Comparison of ENCODE assay signal across 31 mouse cellular contexts in the genomic region with DNA sequence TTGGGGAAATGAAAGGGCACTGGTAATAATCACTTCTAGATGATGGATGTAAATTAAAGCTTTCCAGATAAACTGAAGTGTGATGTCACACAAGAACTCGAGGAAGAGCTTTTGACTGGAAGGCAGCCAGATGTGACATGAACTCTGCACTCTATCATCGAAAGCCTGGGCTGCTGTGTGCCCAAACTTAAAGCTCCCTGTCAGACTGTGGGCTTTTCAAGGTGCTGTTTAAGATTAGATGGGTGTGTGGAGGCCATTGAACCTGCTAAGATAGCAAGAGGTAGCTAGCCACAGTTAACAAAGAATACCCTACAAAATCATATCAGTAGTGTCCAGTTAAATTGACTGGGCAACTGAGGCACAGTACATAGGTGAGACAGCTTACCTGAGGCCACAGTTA.
DNase-seq lines count a peak whose midpoint lies in the region; ATAC-seq and TF ChIP-seq lines count a peak whose summit lies in the region.
"Had no signal": no experiment of that assay in that cellular context is flagged by ENCODE, and none has a peak within 500 bp of the region (broad histone marks: within the 10 kb centered on the region; RNA-seq: fewer than 3 reads in every experiment).

No protein-coding gene starts in this region.

- no peaks in the 10 kb centered on the region for H3K36me3 ChIP-seq in liver, embryonic 12.5 days
- no peaks in the 10 kb centered on the region for H3K36me3 ChIP-seq in liver, postnatal 0 days (replicated peaks; ENCODE audit: insufficient read depth, low read length)
- no peaks in the 10 kb centered on the region for H3K36me3 ChIP-seq in midbrain, embryonic 10.5 days
- H3K36me3 ChIP-seq: embryonic facial prominence, embryonic 12.5 days; heart, embryonic 13.5 days; hindbrain, embryonic 10.5 days; hindbrain, embryonic 15.5 days; kidney, embryonic 15.5 days; limb, embryonic 10.5 days; limb, embryonic 15.5 days; midbrain, embryonic 15.5 days had no signal

- TF ChIP-seq EP300 in liver, postnatal 0 days (IDR thresholded peaks at IDR 0.05; ENCODE audit: low read depth), result peak; percentile 61

- no peak overlapping the region for H3K4me3 ChIP-seq in liver, embryonic 12.5 days
- H3K4me3 ChIP-seq in liver, postnatal 0 days (ENCODE audit: low read depth, low read length), result no peak overlapping the region
- no peak overlapping the region for H3K4me3 ChIP-seq in midbrain, embryonic 10.5 days
- H3K4me3 ChIP-seq: embryonic facial prominence, embryonic 12.5 days; gastrocnemius, adult 2 months; heart, embryonic 13.5 days; hindbrain, embryonic 10.5 days; hindbrain, embryonic 15.5 days; kidney, embryonic 15.5 days; limb, embryonic 10.5 days; limb, embryonic 15.5 days; midbrain, embryonic 15.5 days had no signal

- no peak for TF ChIP-seq CTCF in liver, postnatal 0 days (IDR thresholded peaks at IDR 0.05; ENCODE audit: low read depth)

- no peaks in the 10 kb centered on the region for H3K27me3 ChIP-seq in liver, embryonic 12.5 days (replicated peaks)
- no peaks in the 10 kb centered on the region for H3K27me3 ChIP-seq in liver, postnatal 0 days (ENCODE audit: insufficient read depth, low read length)
- no peaks in the 10 kb centered on the region for H3K27me3 ChIP-seq in midbrain, embryonic 10.5 days (ENCODE audit: low read depth, poor library complexity, severe bottlenecking)
- H3K27me3 ChIP-seq: embryonic facial prominence, embryonic 12.5 days; heart, embryonic 13.5 days; hindbrain, embryonic 15.5 days; kidney, embryonic 15.5 days; limb, embryonic 15.5 days; midbrain, embryonic 15.5 days had no signal

- peak; percentile 46 for ATAC-seq in erythroblast, adult 5-6 weeks (replicated peaks; ENCODE audit: low FRiP score, poor library complexity, severe bottlenecking)
- peak; percentile 97 for ATAC-seq in liver, embryonic 12.5 days
- ATAC-seq in liver, postnatal 0 days, result peak; percentile 68
- ATAC-seq: forebrain, embryonic 16.5 days; inflammation-experienced regulatory T-cells, adult 6 months; midbrain, embryonic 15.5 days; Patski had no signal

- DNase-seq in c-Kit-positive CD71-positive TER-119-negative erythroid progenitor cells, embryonic 14.5 days (ENCODE audit: low read depth), result peak; percentile 22
- peak; percentile 26 for DNase-seq in liver, postnatal 0 days
- no peak for DNase-seq in cerebellum, postnatal 25 days
- no peak for DNase-seq in kidney, postnatal 14 days
- DNase-seq in midbrain, embryonic 10.5 days (ENCODE audit: low spot score), result no peak
- DNase-seq: adrenal gland, postnatal 14 days; cerebellum, adult 2 months; cerebellum, postnatal 14 days; embryo, embryonic 11 days; gastrocnemius, adult 2 months; gastrocnemius, postnatal 36 days; heart, adult 18-20 months; heart, postnatal 14 days; kidney, adult 18-20 months; kidney, postnatal 4 days; layer of hippocampus, postnatal 36 days; lung, postnatal 4 days; right cerebral cortex, postnatal 25 days had no signal

- H3K4me1 ChIP-seq in liver, embryonic 12.5 days, result peaks cover 21% of the 10 kb centered on the region
- H3K4me1 ChIP-seq in liver, postnatal 0 days (ENCODE audit: insufficient read depth), result peaks cover 9% of the 10 kb centered on the region
- no peaks in the 10 kb centered on the region for H3K4me1 ChIP-seq in midbrain, embryonic 10.5 days
- H3K4me1 ChIP-seq: embryonic facial prominence, embryonic 12.5 days; hindbrain, embryonic 10.5 days; hindbrain, embryonic 15.5 days; kidney, embryonic 15.5 days; limb, embryonic 10.5 days; limb, embryonic 15.5 days; midbrain, embryonic 15.5 days had no signal

- H3K27ac ChIP-seq in liver, embryonic 12.5 days, result peak overlapping the region; percentile 59
- no peak overlapping the region for H3K27ac ChIP-seq in liver, postnatal 0 days (ENCODE audit: low read depth)
- H3K27ac ChIP-seq in midbrain, embryonic 10.5 days (replicated peaks), result no peak overlapping the region
- H3K27ac ChIP-seq: embryonic facial prominence, embryonic 12.5 days; gastrocnemius, adult 2 months; heart, embryonic 13.5 days; hindbrain, embryonic 10.5 days; hindbrain, embryonic 15.5 days; kidney, embryonic 15.5 days; limb, embryonic 10.5 days; limb, embryonic 15.5 days; midbrain, embryonic 15.5 days had no signal

- no peak overlapping the region; the same call in 1 of the 2 replicates for H3K4me2 ChIP-seq in liver, embryonic 12.5 days
- H3K4me2 ChIP-seq in liver, postnatal 0 days (ENCODE audit: low read depth, low read length), result no peak overlapping the region
- H3K4me2 ChIP-seq: embryonic facial prominence, embryonic 12.5 days; heart, embryonic 13.5 days; hindbrain, embryonic 15.5 days; kidney, embryonic 15.5 days; limb, embryonic 15.5 days; midbrain, embryonic 15.5 days had no signal

- H3K9me3 ChIP-seq in liver, embryonic 12.5 days (replicated peaks), result no peaks in the 10 kb centered on the region
- no peaks in the 10 kb centered on the region for H3K9me3 ChIP-seq in liver, postnatal 0 days (ENCODE audit: low read length)
- no peaks in the 10 kb centered on the region for H3K9me3 ChIP-seq in midbrain, embryonic 10.5 days (replicated peaks)
- H3K9me3 ChIP-seq: embryonic facial prominence, embryonic 12.5 days; heart, embryonic 13.5 days; hindbrain, embryonic 10.5 days; hindbrain, embryonic 15.5 days; kidney, embryonic 15.5 days; limb, embryonic 10.5 days; limb, embryonic 15.5 days; midbrain, embryonic 15.5 days had no signal

- 0 out of 2 replicates have a peak overlapping the region, but pooled peaks have one; percentile 2 for H3K9ac ChIP-seq in liver, embryonic 12.5 days
- H3K9ac ChIP-seq in liver, postnatal 0 days (replicated peaks), result no peak overlapping the region
- H3K9ac ChIP-seq: embryonic facial prominence, embryonic 12.5 days; heart, embryonic 13.5 days; hindbrain, embryonic 15.5 days; kidney, embryonic 15.5 days; limb, embryonic 15.5 days; midbrain, embryonic 15.5 days had no signal

- 16% methylated on average over 2 of the region's 2 CpGs for WGBS in liver, embryonic 12.5 days (ENCODE audit: insufficient replicate concordance)
- 21% methylated on average over 2 of the region's 2 CpGs for WGBS in liver, postnatal 0 days (ENCODE audit: insufficient replicate concordance)
- WGBS in midbrain, embryonic 10.5 days, result 80% methylated on average over 2 of the region's 2 CpGs

Comparison
In these comparisons a context has a peak if more than half of its experiments do, and no peak if none do; other contexts are left out.
1. DNase-seq: peak in c-Kit-positive CD71-positive TER-119-negative erythroid progenitor cells, embryonic 14.5 days (single experiment) and liver, postnatal 0 days (single experiment); none in cerebellum, postnatal 25 days (0 of 2), kidney, postnatal 14 days (single experiment) and midbrain, embryonic 10.5 days (single experiment).
2. ATAC-seq: peak in every context shown above with its lines; median percentile 97 in liver, embryonic 12.5 days; 68 in liver, postnatal 0 days; 46 in erythroblast, adult 5-6 weeks.